Mouse (Mus musculus) stomach, embryonic 15.5 days (tissue): ENCODE measurements around the gene Dok3. TPM values are rescaled to one million over a fixed set of nuclear protein-coding genes. Genes with fewer than 3 reads are reported as not detected.
"Not testable (repeated sequence)": the region's sequence is repeated elsewhere in the genome, so short reads cannot be mapped to it uniquely, and the experiment has no call there.

ENCODE experiments used
- ATAC-seq: fragments of 200-750 bp; cut with Nextera tagmentation; 2 replicates; pipeline ENCODE4 v1.8.0; 2017; ENCODE audit warnings: low read depth, moderate number of reproducible peaks, moderate TSS enrichment; ENCODE audit not compliant: insufficient read depth, low FRiP score
- H3K27ac ChIP-seq: fragments of 300-500 bp; sonication (generic); 2 replicates; pipeline ENCODE4 v1.5.1; 2015; ENCODE audit warnings: mild to moderate bottlenecking, inconsistent platforms
- H3K27me3 ChIP-seq: fragments of 300-500 bp; sonication (generic); replicated peaks from 2 replicates; pipeline ENCODE4 v1.6.1; 2015; ENCODE audit warnings: inconsistent platforms
- H3K36me3 ChIP-seq: fragments of 300-500 bp; sonication (generic); 2 replicates; pipeline ENCODE4 v1.6.1; 2015; ENCODE audit warnings: inconsistent platforms
- H3K4me1 ChIP-seq: fragments of 300-500 bp; sonication (generic); 2 replicates; pipeline ENCODE4 v1.6.1; 2015; ENCODE audit warnings: inconsistent platforms
- H3K4me2 ChIP-seq: fragments of 300-500 bp; sonication (generic); 2 replicates; pipeline ENCODE4 v1.6.1; 2015; ENCODE audit warnings: mild to moderate bottlenecking, inconsistent platforms
- H3K4me3 ChIP-seq: fragments of 300-500 bp; sonication (generic); replicated peaks from 2 replicates; pipeline ENCODE4 v1.5.1; 2015; ENCODE audit warnings: inconsistent platforms
- H3K9ac ChIP-seq: fragments of 300-500 bp; sonication (generic); 2 replicates; pipeline ENCODE4 v1.6.1; 2015; ENCODE audit warnings: inconsistent platforms
- H3K9me3 ChIP-seq: fragments of 300-500 bp; sonication (generic); 2 replicates; pipeline ENCODE4 v1.6.1; 2016; ENCODE audit warnings: inconsistent platforms
- WGBS: fragments of 180-500 bp; shearing (Covaris S2); methylation state at CpG from one replicate; pipeline ENCODE4 v1.1.7; 2015; 5-methylcytosine and 5-hydroxymethylcytosine counted together
- polyA plus RNA-seq: library from polyadenylated mRNA; unstranded; fragments of >200 nt; fragmentation: Nextera tagmentation; extraction: Ambion mirVana; gene quantifications from 2 replicates; pipeline ENCODE4 v1.2.1, GENCODE M21; 2015

The Dok3 gene
- 4.3 and 5.3 TPM in 2 replicates for polyA plus RNA-seq

- H3K4me2 ChIP-seq = no peak within 1 kb of the TSS
- H3K36me3 ChIP-seq = peaks cover 45% of the 10 kb centered on the region
- H3K9me3 ChIP-seq = no peaks in the 10 kb centered on the region
- H3K27me3 ChIP-seq = no peaks in the 10 kb centered on the region
- ATAC-seq = no peak
- WGBS = 73% methylated on average over 8 of the region's 8 CpGs
- H3K27ac ChIP-seq = no peak within 1 kb of the TSS
- no peaks in the 10 kb centered on the region for H3K4me1 ChIP-seq
- H3K4me3 ChIP-seq = peak within 1 kb of the TSS; percentile 1
- no peak within 1 kb of the TSS for H3K9ac ChIP-seq
Observed at GRCm38 (mm10) chr13:55529198-55529915, at the start of gene Dok3. TSS of gene Dok3 (minus strand) at chr13:55529296.

- Histone ChIP-seq H3K27ac (no peak overlapping the region), H3K9me3 (no peaks in the 10 kb centered on the region), H3K27me3 (no peaks in the 10 kb centered on the region), H3K4me1 (no peaks in the 10 kb centered on the region), H3K4me2 (no peak overlapping the region), H3K4me3 (no peak overlapping the region), H3K9ac (no peak overlapping the region), H3K36me3 (no peaks in the 10 kb centered on the region)
- 76% methylated on average over 4 of the region's 4 CpGs for WGBS
- ATAC-seq = no peak
Observed at GRCm38 (mm10) chr13:55578086-55578485, 49.0 kb upstream of the Dok3 start.

GRCm38 (mm10) chr13:55576872-55577271 lies 47.8 kb upstream of the Dok3 start:
- not testable (repeated sequence) for H3K9ac ChIP-seq, H3K4me2 ChIP-seq, H3K4me1 ChIP-seq, H3K36me3 ChIP-seq, H3K4me3 ChIP-seq, H3K9me3 ChIP-seq, ATAC-seq, H3K27ac ChIP-seq, H3K27me3 ChIP-seq
- WGBS = 80% methylated on average over 7 of the region's 7 CpGs

- Histone ChIP-seq H3K9me3 (no peaks in the 10 kb centered on the region), H3K27me3 (no peaks in the 10 kb centered on the region), H3K4me1 (0 out of 2 replicates have a peak, but pooled peaks cover 4% of the 10 kb centered on the region), H3K27ac (no peak overlapping the region), H3K36me3 (no peaks in the 10 kb centered on the region), H3K9ac (no peak overlapping the region), H3K4me3 (no peak overlapping the region), H3K4me2 (no peak overlapping the region)
- ATAC-seq = no peak
- WGBS = 55% methylated on average over 5 of the region's 5 CpGs
Observed at GRCm38 (mm10) chr13:55575932-55576331, 46.8 kb upstream of the Dok3 start.

GRCm38 (mm10) chr13:55574321-55574720 lies 45.2 kb upstream of the Dok3 start:
- no peaks in the 10 kb centered on the region for H3K9me3 ChIP-seq
- H3K27me3 ChIP-seq = no peaks in the 10 kb centered on the region
- H3K9ac ChIP-seq = no peak overlapping the region
- H3K36me3 ChIP-seq = no peaks in the 10 kb centered on the region
- H3K4me3 ChIP-seq = no peak overlapping the region
- ATAC-seq = no peak
- WGBS = 68% methylated on average over 5 of the region's 5 CpGs
- no peak overlapping the region for H3K27ac ChIP-seq
- H3K4me1 ChIP-seq = peaks cover 11% of the 10 kb centered on the region
- no peak overlapping the region for H3K4me2 ChIP-seq

GRCm38 (mm10) chr13:55573432-55573831 lies 44.3 kb upstream of the Dok3 start, which contains the start of gene Tmed9:
TSS of gene Tmed9 (plus strand) at chr13:55573732.
- Histone ChIP-seq H3K27me3 (no peaks in the 10 kb centered on the region), H3K4me2 (no peak within 1 kb of the TSS), H3K36me3 (no peaks in the 10 kb centered on the region), H3K4me1 (peaks cover 12% of the 10 kb centered on the region), H3K9ac (no peak within 1 kb of the TSS), H3K9me3 (no peaks in the 10 kb centered on the region), H3K4me3 (no peak within 1 kb of the TSS), H3K27ac (no peak within 1 kb of the TSS)
- ATAC-seq = no peak
- 93% methylated on average over 2 of the region's 2 CpGs for WGBS

GRCm38 (mm10) chr13:55571977-55572376 lies 42.9 kb upstream of the Dok3 start:
- no peak for ATAC-seq
- H3K9ac ChIP-seq = no peak overlapping the region
- no peaks in the 10 kb centered on the region for H3K36me3 ChIP-seq
- no peak overlapping the region for H3K27ac ChIP-seq
- H3K9me3 ChIP-seq = no peaks in the 10 kb centered on the region
- no peaks in the 10 kb centered on the region for H3K27me3 ChIP-seq
- H3K4me3 ChIP-seq = no peak overlapping the region
- H3K4me1 ChIP-seq = peaks cover 12% of the 10 kb centered on the region
- 0 out of 2 replicates have a peak overlapping the region, but pooled peaks have one; percentile 2 for H3K4me2 ChIP-seq
- 77% methylated on average over 2 of the region's 2 CpGs for WGBS

GRCm38 (mm10) chr13:55571027-55571751 lies 42.1 kb upstream of the Dok3 start, which contains the start of gene Fam193b:
TSS of gene Fam193b (minus strand) at chr13:55571120.
- no peaks in the 10 kb centered on the region for H3K27me3 ChIP-seq
- H3K9me3 ChIP-seq = no peaks in the 10 kb centered on the region
- H3K4me2 ChIP-seq = peak within 1 kb of the TSS; percentile 90
- H3K9ac ChIP-seq = peak within 1 kb of the TSS; percentile 83
- H3K4me1 ChIP-seq = peaks cover 12% of the 10 kb centered on the region
- peaks cover 3% of the 10 kb centered on the region; the same call in 1 of the 2 replicates for H3K36me3 ChIP-seq
- H3K27ac ChIP-seq = peak within 1 kb of the TSS; percentile 89
- WGBS = under 1% methylated on average over 41 of the region's 47 CpGs
- H3K4me3 ChIP-seq = peak within 1 kb of the TSS; percentile 96
- peak; percentile 88 for ATAC-seq

GRCm38 (mm10) chr13:55570286-55570973 lies 41.3 kb upstream of the Dok3 start:
- peak overlapping the region; percentile 90 for H3K4me2 ChIP-seq
- ATAC-seq = peak; percentile 64

GRCm38 (mm10) chr13:55569726-55570285 lies 40.7 kb upstream of the Dok3 start:
- ATAC-seq = no peak
- Histone ChIP-seq H3K9ac (peak overlapping the region; percentile 83), H3K4me2 (peak overlapping the region; percentile 90), H3K27me3 (no peaks in the 10 kb centered on the region), H3K36me3 (peaks cover 4% of the 10 kb centered on the region; the same call in 1 of the 2 replicates), H3K9me3 (no peaks in the 10 kb centered on the region), H3K4me1 (peaks cover 12% of the 10 kb centered on the region), H3K4me3 (peak overlapping the region; percentile 96), H3K27ac (peak overlapping the region; percentile 89)
- WGBS = 7% methylated on average over 16 of the region's 16 CpGs

More at GRCm38 (mm10) chr13:55570286-55570973, 41.3 kb upstream of the Dok3 start:
- Histone ChIP-seq H3K4me1 (peaks cover 12% of the 10 kb centered on the region), H3K27me3 (no peaks in the 10 kb centered on the region), H3K27ac (peak overlapping the region; percentile 89), H3K9ac (peak overlapping the region; percentile 83), H3K4me3 (peak overlapping the region; percentile 96), H3K9me3 (no peaks in the 10 kb centered on the region), H3K36me3 (peaks cover 4% of the 10 kb centered on the region; the same call in 1 of the 2 replicates)
- under 1% methylated on average over 46 of the region's 47 CpGs for WGBS

GRCm38 (mm10) chr13:55568524-55568923 lies 39.4 kb upstream of the Dok3 start:
- not testable (repeated sequence) for H3K9ac ChIP-seq, ATAC-seq, H3K36me3 ChIP-seq, H3K4me2 ChIP-seq, H3K4me3 ChIP-seq, H3K27me3 ChIP-seq, H3K27ac ChIP-seq, H3K9me3 ChIP-seq
- peaks cover 12% of the 10 kb centered on the region for H3K4me1 ChIP-seq
- WGBS = 85% methylated on average over 4 of the region's 4 CpGs
